Mouse (Mus musculus) hindbrain, embryonic 11.5 days (tissue): ENCODE measurements around the gene Phf12. TPM values are rescaled to one million over a fixed set of nuclear protein-coding genes. Genes with fewer than 3 reads are reported as not detected.
A peak's percentile ranks its signal among the peaks of the same experiment; 100 is the strongest.
"Not testable (repeated sequence)": the region's sequence is repeated elsewhere in the genome, so short reads cannot be mapped to it uniquely, and the experiment has no call there.

Experiments
- ATAC-seq: fragments of 200-750 bp; cut with Nextera tagmentation; 2 replicates; pipeline ENCODE4 v1.8.0; 2017; ENCODE audit warnings: mild to moderate bottlenecking, moderate TSS enrichment, moderate library complexity; ENCODE audit not compliant: low FRiP score
- DNase-seq: peaks from one replicate; pipeline ENCODE4 v3.0.0-alpha.2; 2015; ENCODE audit warnings: low spot score
- H3K27ac ChIP-seq: fragments of 300-500 bp; sonication (generic); 2 replicates; pipeline ENCODE4 v1.5.1; 2014; ENCODE audit warnings: mild to moderate bottlenecking, low read depth, low read length
- H3K27me3 ChIP-seq: fragments of 300-500 bp; sonication (generic); 2 replicates; pipeline ENCODE4 v1.6.1; 2014; ENCODE audit warnings: mild to moderate bottlenecking, low read length, moderate library complexity, mixed read lengths; ENCODE audit not compliant: control insufficient read depth, insufficient read depth
- H3K36me3 ChIP-seq: fragments of 300-500 bp; sonication (generic); 2 replicates; pipeline ENCODE4 v1.6.1; 2014; ENCODE audit warnings: mild to moderate bottlenecking, low read length, moderate library complexity, mixed read lengths; ENCODE audit not compliant: control insufficient read depth, insufficient read depth
- H3K4me1 ChIP-seq: fragments of 300-500 bp; sonication (generic); replicated peaks from 2 replicates; pipeline ENCODE4 v1.6.1; 2014; ENCODE audit warnings: low read length, mixed read lengths; ENCODE audit not compliant: control insufficient read depth, insufficient read depth
- H3K4me2 ChIP-seq: fragments of 300-500 bp; sonication (generic); replicated peaks from 2 replicates; pipeline ENCODE4 v1.6.1; 2014; ENCODE audit warnings: mild to moderate bottlenecking, low read depth, low read length
- H3K4me3 ChIP-seq: fragments of 300-500 bp; sonication (generic); 2 replicates; pipeline ENCODE4 v1.5.1; 2014; ENCODE audit warnings: low read depth, low read length
- H3K9ac ChIP-seq: fragments of 300-500 bp; sonication (generic); 2 replicates; pipeline ENCODE4 v1.6.1; 2014; ENCODE audit warnings: low read depth, low read length
- H3K9me3 ChIP-seq: fragments of 300-500 bp; sonication (generic); 2 replicates; pipeline ENCODE4 v1.6.1; 2016; ENCODE audit warnings: low read length; ENCODE audit not compliant: control insufficient read depth
- WGBS: fragments of 180-500 bp; shearing (Covaris S2); extraction: QIAGEN DNeasy Blood & Tissue Kit; methylation state at CpG from one replicate; pipeline ENCODE4 v1.1.7; 2014; 5-methylcytosine and 5-hydroxymethylcytosine counted together
- polyA plus RNA-seq: library from polyadenylated mRNA; unstranded; fragments of >200 nt; fragmentation: Nextera tagmentation; extraction: Ambion mirVana; gene quantifications from 2 replicates; pipeline ENCODE4 v1.2.1, GENCODE M21; 2014

The Phf12 gene
- polyA plus RNA-seq, 1 experiment from 2014 or later = 20.2 TPM

DNA sequence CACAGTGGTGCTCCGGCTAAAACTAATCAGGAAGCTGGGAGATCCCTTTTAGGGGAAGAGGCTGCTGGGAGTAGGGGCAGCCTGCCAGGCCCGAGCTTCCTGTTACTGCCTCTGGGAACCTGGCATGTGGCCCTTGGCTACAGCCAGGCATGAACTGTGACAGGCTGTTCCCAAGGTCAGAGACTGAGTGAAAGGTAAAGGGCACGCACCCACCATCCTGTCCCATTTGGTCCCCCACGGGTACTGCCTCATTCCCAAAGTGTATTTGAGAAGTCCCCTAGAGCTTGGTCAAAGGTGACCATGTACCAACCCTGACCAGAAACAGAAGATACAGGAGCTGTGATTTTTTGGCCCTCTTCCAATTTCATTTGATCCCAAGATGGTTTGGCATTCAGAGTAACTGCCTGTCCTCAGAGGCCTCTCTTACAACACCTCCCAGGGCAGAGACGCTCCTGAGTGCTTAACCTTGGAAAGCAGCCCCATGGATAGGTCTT is 62.3 kb downstream of the Phf12 start:
- no peak for ATAC-seq
- no peak overlapping the region for H3K9ac ChIP-seq
- H3K4me2 ChIP-seq = no peak overlapping the region
- H3K4me3 ChIP-seq = no peak overlapping the region
- H3K36me3 ChIP-seq = no peaks in the 10 kb centered on the region
- H3K27me3 ChIP-seq = no peaks in the 10 kb centered on the region
- DNase-seq = no peak
- H3K4me1 ChIP-seq = 0 out of 2 replicates have a peak, but pooled peaks cover 2% of the 10 kb centered on the region
- 86% methylated on average over 5 of the region's 5 CpGs for WGBS
- H3K27ac ChIP-seq = no peak overlapping the region
- H3K9me3 ChIP-seq = no peaks in the 10 kb centered on the region

DNA sequence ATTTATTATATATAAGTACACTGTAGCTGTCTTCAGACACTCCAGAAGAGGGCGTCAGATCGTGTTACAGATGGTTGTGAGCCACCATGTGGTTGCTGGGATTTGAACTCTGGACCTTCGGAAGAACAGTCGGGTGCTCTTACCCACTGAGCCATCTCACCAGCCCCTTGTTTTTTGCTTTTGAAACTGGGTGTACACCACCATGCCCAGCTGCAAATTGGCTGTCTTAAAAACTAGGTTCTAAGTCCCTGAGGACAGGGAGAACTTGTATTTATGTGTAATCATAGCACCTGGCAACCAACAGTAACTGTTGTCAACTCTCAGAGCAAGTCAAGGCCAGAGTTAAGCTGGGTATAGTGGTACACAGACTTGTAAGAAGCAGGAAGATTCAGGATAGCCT is 66.1 kb downstream of the Phf12 start:
- H3K9me3 ChIP-seq, ATAC-seq, H3K9ac ChIP-seq, H3K27me3 ChIP-seq, H3K4me1 ChIP-seq, H3K4me3 ChIP-seq, DNase-seq, H3K36me3 ChIP-seq, H3K4me2 ChIP-seq, H3K27ac ChIP-seq: not testable (repeated sequence)
- 95% methylated on average over 2 of the region's 4 CpGs for WGBS

DNA sequence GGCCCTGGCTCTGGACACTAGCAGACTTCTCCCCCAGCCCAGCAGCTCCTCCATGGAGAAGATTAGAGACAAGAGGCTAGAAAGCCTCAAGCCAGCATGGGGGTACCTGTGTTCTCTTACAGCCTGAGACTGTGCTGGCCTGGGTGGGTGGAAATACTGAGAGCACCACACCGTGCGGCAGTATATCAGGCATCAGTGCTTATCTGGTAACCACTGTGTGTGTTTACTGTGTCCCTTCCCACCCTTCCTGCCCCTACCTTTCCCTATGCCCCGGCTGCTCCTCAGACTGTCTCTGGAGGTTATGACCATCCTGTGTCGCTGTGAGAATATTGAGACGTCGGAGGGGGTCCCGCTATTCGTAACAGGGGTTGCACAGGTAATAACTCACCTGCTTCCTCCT is 70.5 kb downstream of the Phf12 start:
- Histone ChIP-seq H3K4me2 (no peak overlapping the region), H3K9ac (no peak overlapping the region), H3K27ac (no peak overlapping the region), H3K4me1 (no peaks in the 10 kb centered on the region), H3K9me3 (no peaks in the 10 kb centered on the region), H3K36me3 (peaks cover 3% of the 10 kb centered on the region; the same call in 1 of the 2 replicates), H3K4me3 (no peak overlapping the region), H3K27me3 (no peaks in the 10 kb centered on the region)
- ATAC-seq (no peak), DNase-seq (no peak)
- 92% methylated on average over 8 of the region's 8 CpGs for WGBS

DNA sequence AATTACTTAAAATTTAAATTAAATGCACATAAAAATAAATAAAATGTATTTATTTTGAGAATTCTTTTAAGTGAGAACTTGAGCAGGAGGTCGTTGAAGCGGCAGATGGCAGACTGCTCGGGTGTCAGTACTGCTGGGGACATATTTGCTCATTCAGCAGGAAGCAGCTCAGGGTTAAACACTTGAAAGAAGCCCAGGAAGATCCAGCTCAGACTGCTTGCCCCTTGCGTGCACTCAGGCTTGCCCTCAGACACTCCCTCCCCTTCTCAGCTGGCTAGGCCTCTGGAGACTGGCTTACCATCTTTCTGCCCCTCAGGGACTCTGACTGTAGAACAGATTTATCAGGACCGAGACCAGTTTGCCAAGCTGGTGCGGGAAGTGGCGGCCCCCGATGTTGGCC is 74.4 kb downstream of the Phf12 start:
- Histone ChIP-seq H3K4me3 (no peak overlapping the region), H3K27ac (no peak overlapping the region), H3K36me3 (peaks cover 4% of the 10 kb centered on the region; the same call in 1 of the 2 replicates), H3K9me3 (no peaks in the 10 kb centered on the region), H3K4me2 (no peak overlapping the region), H3K9ac (no peak overlapping the region), H3K27me3 (no peaks in the 10 kb centered on the region), H3K4me1 (no peaks in the 10 kb centered on the region)
- 80% methylated on average over 8 of the region's 8 CpGs for WGBS
- no peak for DNase-seq
- no peak for ATAC-seq

DNA sequence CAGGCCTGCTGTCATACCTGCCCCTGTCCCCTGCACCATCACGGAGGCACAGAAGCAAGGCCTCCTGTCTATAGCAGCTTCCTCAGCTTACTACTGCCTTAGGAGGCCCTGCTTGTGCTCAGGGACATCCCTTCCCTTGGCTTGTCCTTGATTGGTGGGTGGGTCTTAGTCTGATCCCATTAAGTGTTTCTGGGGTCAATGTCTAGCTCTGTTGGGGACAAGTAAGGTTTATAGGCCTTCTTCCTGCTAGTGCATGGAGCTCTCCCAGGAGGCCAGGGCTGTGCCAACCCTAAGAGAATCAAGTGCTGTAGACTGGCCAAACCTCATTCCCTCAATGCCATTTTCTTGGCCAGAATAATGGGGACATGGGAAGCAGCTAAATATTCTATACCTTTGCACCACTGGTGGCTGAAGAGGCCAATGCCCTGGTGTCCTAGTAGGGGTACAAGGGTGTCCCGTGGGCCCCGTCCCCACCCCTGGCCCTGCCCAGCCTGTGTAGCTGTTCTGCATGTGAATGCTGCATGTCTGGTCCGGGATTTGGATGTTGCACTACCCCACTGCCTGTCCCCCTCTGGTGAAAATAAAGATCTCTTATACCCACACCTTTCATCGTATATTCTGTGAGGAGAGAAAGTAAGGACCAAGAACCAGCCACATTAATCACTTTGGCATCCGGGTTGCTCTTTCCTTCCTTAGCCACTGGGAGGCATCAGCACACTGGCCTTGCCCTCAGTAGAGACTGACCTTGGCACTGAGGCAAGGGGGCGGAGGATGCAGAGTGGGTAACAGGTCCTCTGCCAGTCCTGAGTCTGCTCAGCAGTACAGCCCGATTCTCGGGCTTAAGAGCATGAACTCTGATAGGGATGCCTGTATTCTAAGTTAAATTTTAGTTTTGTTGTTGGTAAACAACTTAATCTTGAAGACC is 77.5 kb downstream of the Phf12 start:
- Histone ChIP-seq H3K9ac (no peak overlapping the region), H3K27me3 (no peaks in the 10 kb centered on the region), H3K4me2 (no peak overlapping the region), H3K36me3 (peaks cover 4% of the 10 kb centered on the region; the same call in 1 of the 2 replicates), H3K9me3 (no peaks in the 10 kb centered on the region), H3K4me1 (no peaks in the 10 kb centered on the region), H3K4me3 (no peak overlapping the region), H3K27ac (no peak overlapping the region)
- ATAC-seq (no peak), DNase-seq (peak; percentile 62)
- 61% methylated on average over 9 of the region's 9 CpGs for WGBS

DNA sequence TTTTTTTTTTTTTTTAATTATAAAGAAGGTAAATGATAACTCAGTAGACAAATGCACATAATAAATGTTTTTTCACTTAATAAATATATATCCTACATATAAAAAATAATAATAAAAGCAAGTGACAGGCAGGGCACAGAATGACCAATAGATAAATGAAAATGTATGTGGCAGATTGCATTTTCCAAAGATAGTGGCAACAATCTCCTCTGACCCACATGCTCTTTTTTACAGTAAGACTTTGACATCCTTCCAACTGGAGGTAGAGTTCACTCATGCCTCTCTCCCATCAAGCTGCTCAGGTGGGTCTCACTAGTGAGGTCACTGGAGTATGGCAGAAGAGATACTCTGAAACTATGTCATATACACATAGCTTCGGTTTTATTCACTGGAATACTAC is 80.0 kb downstream of the Phf12 start:
- no peak overlapping the region for H3K27ac ChIP-seq
- 93% methylated on average over 1 of the region's 1 CpGs for WGBS
- H3K9ac ChIP-seq = no peak overlapping the region
- H3K4me1 ChIP-seq = no peaks in the 10 kb centered on the region
- no peaks in the 10 kb centered on the region for H3K9me3 ChIP-seq
- H3K4me3 ChIP-seq = no peak overlapping the region
- ATAC-seq (no peak), DNase-seq (no peak)
- H3K27me3 ChIP-seq = no peaks in the 10 kb centered on the region
- H3K36me3 ChIP-seq = peaks cover 4% of the 10 kb centered on the region; the same call in 1 of the 2 replicates
- no peak overlapping the region for H3K4me2 ChIP-seq

DNA sequence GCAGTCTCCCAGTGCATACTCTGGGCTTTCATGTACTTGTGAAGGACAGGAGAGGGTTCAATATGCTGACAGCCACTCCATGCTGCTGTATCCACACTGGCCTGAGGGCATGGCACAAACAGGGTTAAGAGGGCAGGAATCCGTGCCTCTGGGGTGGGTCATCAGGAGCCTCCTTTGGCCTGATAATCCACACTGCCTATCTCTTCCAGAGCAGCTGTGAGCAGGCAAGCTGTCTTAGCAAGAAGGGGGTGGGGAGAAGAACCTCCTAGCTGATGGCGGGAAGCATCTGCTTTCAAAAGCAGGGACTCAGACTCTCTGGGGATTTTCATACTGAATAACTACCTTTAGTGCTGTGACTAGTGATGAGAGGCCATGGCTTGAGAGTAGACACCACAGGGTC is 83.4 kb downstream of the Phf12 start:
- no peak overlapping the region for H3K4me3 ChIP-seq
- no peak for DNase-seq

DNA sequence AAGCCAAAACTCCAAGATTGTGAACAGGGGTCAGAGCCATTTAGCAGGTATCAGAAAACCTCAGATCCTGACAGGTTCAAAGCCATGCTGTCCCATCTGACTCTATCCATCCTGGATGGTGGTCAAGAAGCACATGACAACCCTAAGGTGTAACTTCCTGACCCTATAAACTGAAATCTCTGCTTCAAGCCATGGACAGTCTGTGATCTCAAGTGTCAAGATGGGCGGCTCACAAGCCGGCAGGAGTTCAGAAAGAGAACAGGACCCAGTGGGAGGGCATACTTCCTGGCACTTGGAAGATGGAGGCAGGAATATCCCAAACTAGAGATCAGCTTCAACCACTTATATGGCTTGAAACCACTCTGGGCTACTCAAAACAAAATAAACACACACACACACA is 84.1 kb downstream of the Phf12 start:
- DNase-seq (no peak), ATAC-seq (no peak)
- Histone ChIP-seq H3K36me3 (no peaks in the 10 kb centered on the region), H3K4me1 (no peaks in the 10 kb centered on the region), H3K4me2 (no peak overlapping the region), H3K9me3 (no peaks in the 10 kb centered on the region), H3K27ac (no peak overlapping the region), H3K27me3 (no peaks in the 10 kb centered on the region), H3K9ac (no peak overlapping the region), H3K4me3 (no peak overlapping the region)
- WGBS = 68% methylated on average over 2 of the region's 2 CpGs

More for the DNA sequence above, 83.4 kb downstream of the Phf12 start:
- Histone ChIP-seq H3K27me3 (no peaks in the 10 kb centered on the region), H3K9ac (no peak overlapping the region), H3K36me3 (no peaks in the 10 kb centered on the region), H3K27ac (no peak overlapping the region), H3K9me3 (no peaks in the 10 kb centered on the region), H3K4me2 (no peak overlapping the region), H3K4me1 (no peaks in the 10 kb centered on the region)
- ATAC-seq = no peak
- 34% methylated on average over 2 of the region's 2 CpGs for WGBS

DNA sequence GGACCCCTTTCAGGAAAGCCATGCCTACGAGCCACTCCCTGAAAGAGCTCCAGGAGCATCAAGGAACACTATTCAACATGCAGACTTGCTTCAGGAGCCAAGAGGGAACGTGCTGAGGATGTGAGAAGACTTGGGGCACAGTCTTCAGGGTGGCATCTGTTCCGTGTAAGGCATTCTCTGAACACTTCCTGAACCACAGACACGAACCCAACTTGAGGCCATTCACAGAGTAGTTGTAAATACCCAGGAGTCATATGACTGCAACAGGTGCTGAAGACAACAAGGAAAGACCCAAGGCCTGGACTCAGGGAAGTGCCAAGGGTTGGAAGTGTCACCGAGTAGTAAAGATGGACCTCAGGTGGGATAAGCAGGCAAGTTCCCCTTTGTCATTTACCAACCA is 85.0 kb downstream of the Phf12 start:
- Histone ChIP-seq H3K27me3 (no peaks in the 10 kb centered on the region), H3K4me1 (no peaks in the 10 kb centered on the region), H3K27ac (no peak overlapping the region), H3K9ac (no peak overlapping the region), H3K36me3 (no peaks in the 10 kb centered on the region), H3K4me2 (no peak overlapping the region), H3K9me3 (no peaks in the 10 kb centered on the region), H3K4me3 (no peak overlapping the region)
- ATAC-seq (no peak), DNase-seq (no peak)
- WGBS = 80% methylated on average over 5 of the region's 5 CpGs
